Mouse (Mus musculus) forebrain, embryonic 11.5 days (tissue): Measurements from ENCODE around the gene Zfp81. TPM values are rescaled to one million over a fixed set of nuclear protein-coding genes. Genes with fewer than 3 reads are reported as not detected.
"Not testable (repeated sequence)": the region's sequence is repeated elsewhere in the genome, so short reads cannot be mapped to it uniquely, and the experiment has no call there.

ENCODE experiments used
- ATAC-seq: fragments of 200-750 bp; cut with Nextera tagmentation; replicated peaks from 2 replicates; pipeline ENCODE4 v1.8.0; 2017; ENCODE audit warnings: moderate TSS enrichment; ENCODE audit not compliant: low FRiP score
- DNase-seq: peaks from one replicate; pipeline ENCODE4 v3.0.0-alpha.2; 2017; ENCODE audit warnings: low spot score
- H3K27ac ChIP-seq: fragments of 300-500 bp; sonication (generic); 2 replicates; pipeline ENCODE4 v1.5.1; 2014; ENCODE audit warnings: low read depth, low read length
- H3K27me3 ChIP-seq: fragments of 300-500 bp; sonication (generic); 2 replicates; pipeline ENCODE4 v1.6.1; 2014; ENCODE audit warnings: mild to moderate bottlenecking, low read length, mixed read lengths; ENCODE audit not compliant: control insufficient read depth, insufficient read depth
- H3K36me3 ChIP-seq: fragments of 300-500 bp; sonication (generic); 2 replicates; pipeline ENCODE4 v1.6.1; 2014; ENCODE audit warnings: mild to moderate bottlenecking, low read length, moderate library complexity, mixed read lengths; ENCODE audit not compliant: control insufficient read depth, insufficient read depth
- H3K4me1 ChIP-seq: fragments of 300-500 bp; sonication (generic); replicated peaks from 2 replicates; pipeline ENCODE4 v1.6.1; 2014; ENCODE audit warnings: low read length, mixed read lengths; ENCODE audit not compliant: control insufficient read depth, insufficient read depth
- H3K4me2 ChIP-seq: fragments of 300-500 bp; sonication (generic); 2 replicates; pipeline ENCODE4 v1.6.1; 2014; ENCODE audit warnings: low read depth, mild to moderate bottlenecking, low read length, moderate library complexity, mixed read lengths; ENCODE audit not compliant: severe bottlenecking
- H3K4me3 ChIP-seq: fragments of 300-500 bp; sonication (generic); 2 replicates; pipeline ENCODE4 v1.5.1; 2014; ENCODE audit warnings: low read depth, low read length
- H3K9ac ChIP-seq: fragments of 300-500 bp; sonication (generic); 2 replicates; pipeline ENCODE4 v1.6.1; 2014; ENCODE audit warnings: low read length
- H3K9me3 ChIP-seq: fragments of 300-500 bp; sonication (generic); 2 replicates; pipeline ENCODE4 v1.6.1; 2016; ENCODE audit warnings: low read length, mixed read lengths; ENCODE audit not compliant: control insufficient read depth
- WGBS: fragments of 180-500 bp; shearing (Covaris S2); extraction: QIAGEN DNeasy Blood & Tissue Kit; methylation state at CpG from one replicate; pipeline ENCODE4 v1.1.7; 2014; 5-methylcytosine and 5-hydroxymethylcytosine counted together
- polyA plus RNA-seq: library from polyadenylated mRNA; unstranded; fragments of >200 nt; fragmentation: Nextera tagmentation; extraction: Ambion mirVana; gene quantifications from 2 replicates; pipeline ENCODE4 v1.2.1, GENCODE M21; 2014

Zfp81 gene
- polyA plus RNA-seq, result 13.7 and 18.4 TPM in 2 replicates

- Histone ChIP-seq H3K27me3 (no peaks in the 10 kb centered on the region), H3K27ac (peak within 1 kb of the TSS; percentile 85), H3K9ac (peak within 1 kb of the TSS; percentile 79), H3K4me3 (peak within 1 kb of the TSS; percentile 89), H3K9me3 (no peaks in the 10 kb centered on the region), H3K4me2 (peak within 1 kb of the TSS; percentile 67), H3K36me3 (no peaks in the 10 kb centered on the region), H3K4me1 (0 out of 2 replicates have a peak, but pooled peaks cover 3% of the 10 kb centered on the region)
- DNase-seq, result peak; percentile 89
- 3% methylated on average over 47 of the region's 47 CpGs for WGBS
- ATAC-seq, result peak; percentile 100
These were observed at the start of gene Zfp81 for GRCm38 (mm10) chr17:33358411-33359384. TSS of gene Zfp81 (minus strand) at chr17:33358878.

- Histone ChIP-seq H3K36me3 (no peaks in the 10 kb centered on the region), H3K4me2 (peak within 1 kb of the TSS; percentile 65), H3K9ac (peak within 1 kb of the TSS; percentile 74), H3K27me3 (no peaks in the 10 kb centered on the region), H3K9me3 (no peaks in the 10 kb centered on the region), H3K27ac (no peak within 1 kb of the TSS), H3K4me1 (peaks cover 5% of the 10 kb centered on the region; the same call in 1 of the 2 replicates), H3K4me3 (peak within 1 kb of the TSS; percentile 88)
- peak; percentile 96 for ATAC-seq
- peak; percentile 86 for DNase-seq
- WGBS, result under 1% methylated on average over 44 of the region's 44 CpGs
These were observed 35.7 kb upstream of the Zfp81 start, which contains the start of gene Zfp101 for GRCm38 (mm10) chr17:33394182-33395034. TSS of gene Zfp101 (minus strand) at chr17:33394641.

- Histone ChIP-seq H3K27ac (no peak overlapping the region), H3K9me3 (no peaks in the 10 kb centered on the region), H3K4me2 (no peak overlapping the region), H3K27me3 (no peaks in the 10 kb centered on the region), H3K36me3 (no peaks in the 10 kb centered on the region), H3K9ac (no peak overlapping the region), H3K4me3 (no peak overlapping the region), H3K4me1 (peaks cover 5% of the 10 kb centered on the region; the same call in 1 of the 2 replicates)
- 92% methylated on average over 5 of the region's 5 CpGs for WGBS
- ATAC-seq (no peak), DNase-seq (no peak)
These were observed 33.6 kb upstream of the Zfp81 start for GRCm38 (mm10) chr17:33392271-33392670.

- H3K4me1 ChIP-seq, result no peaks in the 10 kb centered on the region
- ATAC-seq (no peak), DNase-seq (no peak)
- H3K4me3 ChIP-seq, result no peak overlapping the region
- H3K27ac ChIP-seq, result no peak overlapping the region
- H3K9ac ChIP-seq, result no peak overlapping the region
- H3K36me3 ChIP-seq, result peaks cover 15% of the 10 kb centered on the region
- no peaks in the 10 kb centered on the region for H3K27me3 ChIP-seq
- no peak overlapping the region for H3K4me2 ChIP-seq
- H3K9me3 ChIP-seq, result no peaks in the 10 kb centered on the region
These were observed 27.0 kb upstream of the Zfp81 start for GRCm38 (mm10) chr17:33385705-33386104.

- H3K27me3 ChIP-seq, result no peaks in the 10 kb centered on the region
- H3K4me2 ChIP-seq, result no peak overlapping the region
- H3K9ac ChIP-seq, result no peak overlapping the region
- H3K9me3 ChIP-seq, result no peaks in the 10 kb centered on the region
- H3K4me1 ChIP-seq, result no peaks in the 10 kb centered on the region
- ATAC-seq, result no peak
- no peak for DNase-seq
- 81% methylated on average over 3 of the region's 3 CpGs for WGBS
- H3K4me3 ChIP-seq, result no peak overlapping the region
- H3K27ac ChIP-seq, result no peak overlapping the region
- H3K36me3 ChIP-seq, result no peaks in the 10 kb centered on the region
These were observed 14.1 kb upstream of the Zfp81 start for GRCm38 (mm10) chr17:33372795-33373194.

GRCm38 (mm10) chr17:33352981-33353380, 5.7 kb downstream of the Zfp81 start:
- no peak for ATAC-seq
- WGBS, result 97% methylated on average over 1 of the region's 1 CpGs

GRCm38 (mm10) chr17:33289876-33290149, 68.9 kb downstream of the Zfp81 start:
- not testable (repeated sequence) for ATAC-seq, DNase-seq, H3K4me2 ChIP-seq, H3K9me3 ChIP-seq, H3K4me1 ChIP-seq, H3K9ac ChIP-seq, H3K36me3 ChIP-seq, H3K27ac ChIP-seq, H3K4me3 ChIP-seq, H3K27me3 ChIP-seq
- no CpG with 5 or more reads among the region's 9 CpGs for WGBS

More at GRCm38 (mm10) chr17:33352981-33353380, 5.7 kb downstream of the Zfp81 start:
- Histone ChIP-seq H3K4me1 (0 out of 2 replicates have a peak, but pooled peaks cover 3% of the 10 kb centered on the region), H3K27ac (no peak overlapping the region), H3K9me3 (peaks cover 6% of the 10 kb centered on the region; the same call in 1 of the 2 replicates), H3K9ac (no peak overlapping the region), H3K36me3 (no peaks in the 10 kb centered on the region), H3K4me2 (no peak overlapping the region), H3K4me3 (no peak overlapping the region), H3K27me3 (no peaks in the 10 kb centered on the region)
- no peak for DNase-seq

GRCm38 (mm10) chr17:33289039-33289875, 69.4 kb downstream of the Zfp81 start, which contains the start of gene Zfp955b:
TSS of gene Zfp955b (plus strand) at chr17:33289544.
- not testable (repeated sequence) for H3K27ac ChIP-seq, H3K4me2 ChIP-seq, H3K4me1 ChIP-seq, H3K4me3 ChIP-seq, H3K36me3 ChIP-seq, H3K9ac ChIP-seq, H3K9me3 ChIP-seq, H3K27me3 ChIP-seq, DNase-seq
- WGBS, result no CpG with 5 or more reads among the region's 25 CpGs
- peak; percentile 99 for ATAC-seq
